Mouse (Mus musculus) midbrain, embryonic 16.5 days (tissue): ENCODE data around the gene Rabep2. TPM values are rescaled to one million over a fixed set of nuclear protein-coding genes. Genes with fewer than 3 reads are reported as not detected.
"Not testable (repeated sequence)": the region's sequence is repeated elsewhere in the genome, so short reads cannot be mapped to it uniquely, and the experiment has no call there.

Experiments
- ATAC-seq: fragments of 200-750 bp; cut with Nextera tagmentation; 2 replicates; pipeline ENCODE4 v1.8.0; 2017; ENCODE audit warnings: moderate TSS enrichment
- H3K27ac ChIP-seq: fragments of 300-500 bp; sonication (generic); 2 replicates; pipeline ENCODE4 v1.5.1; 2014; ENCODE audit warnings: mild to moderate bottlenecking, low read length, mixed read lengths
- H3K27me3 ChIP-seq: fragments of 300-500 bp; sonication (generic); 2 replicates; pipeline ENCODE4 v1.6.1; 2014; ENCODE audit warnings: low read depth, low read length, mixed read lengths; ENCODE audit not compliant: control insufficient read depth, insufficient read depth
- H3K36me3 ChIP-seq: fragments of 300-500 bp; sonication (generic); 2 replicates; pipeline ENCODE4 v1.6.1; 2014; ENCODE audit warnings: mild to moderate bottlenecking, low read length, moderate library complexity, mixed read lengths; ENCODE audit not compliant: control insufficient read depth, insufficient read depth
- H3K4me1 ChIP-seq: fragments of 300-500 bp; sonication (generic); 2 replicates; pipeline ENCODE4 v1.6.1; 2014; ENCODE audit warnings: mild to moderate bottlenecking, low read length, mixed read lengths; ENCODE audit not compliant: control insufficient read depth, insufficient read depth
- H3K4me2 ChIP-seq: fragments of 300-500 bp; sonication (generic); 2 replicates; pipeline ENCODE4 v1.6.1; 2014; ENCODE audit warnings: mild to moderate bottlenecking, low read length, mixed read lengths
- H3K4me3 ChIP-seq: fragments of 300-500 bp; sonication (generic); 2 replicates; pipeline ENCODE4 v1.5.1; 2014; ENCODE audit warnings: low read depth, mild to moderate bottlenecking, low read length, moderate library complexity, mixed read lengths
- H3K9ac ChIP-seq: fragments of 300-500 bp; sonication (generic); 2 replicates; pipeline ENCODE4 v1.6.1; 2014; ENCODE audit warnings: low read depth, low read length, mixed read lengths
- H3K9me3 ChIP-seq: fragments of 300-500 bp; sonication (generic); replicated peaks from 2 replicates; pipeline ENCODE4 v1.6.1; 2014; ENCODE audit warnings: mild to moderate bottlenecking, low read length, mixed read lengths; ENCODE audit not compliant: control insufficient read depth, poor library complexity, severe bottlenecking
- WGBS: fragments of 180-500 bp; shearing (Covaris S2); extraction: QIAGEN DNeasy Blood & Tissue Kit; methylation state at CpG from one replicate; pipeline ENCODE4 v1.1.7; 2014; 5-methylcytosine and 5-hydroxymethylcytosine counted together
- polyA plus RNA-seq: library from polyadenylated mRNA; unstranded; fragments of >200 nt; fragmentation: Nextera tagmentation; extraction: Ambion mirVana; gene quantifications from 2 replicates; pipeline ENCODE4 v1.2.1, GENCODE M21; 2015

Rabep2 gene
- polyA plus RNA-seq, result 22.9 and 23.8 TPM in 2 replicates

DNA sequence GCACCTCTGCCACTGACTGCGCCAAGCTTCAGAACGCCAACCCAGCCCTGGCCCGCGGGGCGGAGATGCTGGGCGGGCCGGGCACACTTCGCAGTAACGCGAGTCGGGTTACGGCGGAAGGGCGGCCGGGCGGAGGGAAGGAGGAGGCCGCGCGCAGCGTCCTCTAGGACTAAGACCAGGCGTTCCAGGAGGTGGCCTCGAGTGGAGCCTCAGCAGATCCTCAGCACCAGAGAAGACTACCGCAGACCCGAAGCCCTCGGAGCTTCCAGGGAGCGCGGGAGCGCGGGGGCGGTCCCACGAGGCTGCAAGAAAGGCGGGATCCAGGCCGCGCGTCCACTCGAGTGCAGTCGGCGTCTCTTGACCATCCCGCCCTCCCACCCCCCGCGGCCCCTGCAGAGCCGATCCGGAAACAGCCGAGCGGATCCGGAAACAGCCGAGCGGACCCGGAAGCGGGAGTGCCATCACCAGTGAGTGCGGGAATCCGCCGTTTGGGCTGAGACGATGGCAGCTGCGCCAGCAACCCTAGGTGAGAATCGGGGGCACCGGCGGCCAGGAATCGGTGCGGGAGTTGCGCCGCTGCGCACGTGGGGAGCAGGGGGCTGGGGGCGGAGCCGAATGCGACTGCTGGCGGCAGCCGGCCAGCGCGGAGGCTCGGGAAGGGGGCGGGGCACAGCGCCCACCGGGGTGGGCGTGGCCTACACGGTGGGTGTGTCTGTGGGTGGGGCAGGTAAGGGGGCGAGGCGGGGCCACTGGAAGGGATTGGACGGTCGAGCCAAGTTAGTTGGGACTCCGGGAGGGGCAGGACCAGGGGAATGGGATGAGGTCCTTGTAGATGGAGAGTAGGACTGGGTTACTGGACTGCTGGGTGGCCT is at the start of gene Rabep2:
Rabep2 (plus strand) TSS at position 129 of the 872 bp plus-strand sequence.
- H3K27ac ChIP-seq, result peak within 1 kb of the TSS; percentile 93
- no peaks in the 10 kb centered on the region for H3K27me3 ChIP-seq
- peaks cover 12% of the 10 kb centered on the region for H3K4me1 ChIP-seq
- peak within 1 kb of the TSS; percentile 72 for H3K4me3 ChIP-seq
- H3K9ac ChIP-seq, result peak within 1 kb of the TSS; percentile 86
- H3K9me3 ChIP-seq, result no peaks in the 10 kb centered on the region
- H3K36me3 ChIP-seq, result no peaks in the 10 kb centered on the region
- peak; percentile 93 for ATAC-seq
- peak within 1 kb of the TSS; percentile 84 for H3K4me2 ChIP-seq
- WGBS, result under 1% methylated on average over 82 of the region's 82 CpGs

DNA sequence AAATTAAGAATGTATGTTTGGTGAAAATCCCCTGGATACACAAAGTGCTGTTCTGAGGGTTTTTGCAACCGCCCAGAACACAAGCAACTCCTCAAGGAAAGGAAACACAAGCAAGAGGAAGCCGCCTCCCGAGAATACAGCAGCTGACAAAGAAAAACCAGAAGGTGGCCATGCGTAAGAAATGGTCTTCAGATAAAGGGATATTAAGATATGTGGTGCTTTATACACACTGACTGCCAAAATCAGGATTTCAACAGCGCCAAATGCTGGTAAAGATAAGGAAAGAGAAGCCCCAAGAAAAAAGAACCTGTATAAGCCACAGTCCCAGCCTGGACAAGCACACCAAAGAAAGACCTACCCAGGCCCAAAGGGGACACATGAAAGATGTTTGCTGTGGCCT is 45.0 kb upstream of the Rabep2 start:
- H3K4me1 ChIP-seq, result 0 out of 2 replicates have a peak, but pooled peaks cover under 1% of the 10 kb centered on the region
- H3K27me3 ChIP-seq, result no peaks in the 10 kb centered on the region
- H3K4me3 ChIP-seq, result no peak overlapping the region
- no peak overlapping the region for H3K4me2 ChIP-seq
- H3K36me3 ChIP-seq, result peaks cover 13% of the 10 kb centered on the region
- no peak overlapping the region for H3K9ac ChIP-seq
- ATAC-seq, result no peak
- H3K9me3 ChIP-seq, result no peaks in the 10 kb centered on the region
- 83% methylated on average over 5 of the region's 5 CpGs for WGBS
- H3K27ac ChIP-seq, result no peak overlapping the region

DNA sequence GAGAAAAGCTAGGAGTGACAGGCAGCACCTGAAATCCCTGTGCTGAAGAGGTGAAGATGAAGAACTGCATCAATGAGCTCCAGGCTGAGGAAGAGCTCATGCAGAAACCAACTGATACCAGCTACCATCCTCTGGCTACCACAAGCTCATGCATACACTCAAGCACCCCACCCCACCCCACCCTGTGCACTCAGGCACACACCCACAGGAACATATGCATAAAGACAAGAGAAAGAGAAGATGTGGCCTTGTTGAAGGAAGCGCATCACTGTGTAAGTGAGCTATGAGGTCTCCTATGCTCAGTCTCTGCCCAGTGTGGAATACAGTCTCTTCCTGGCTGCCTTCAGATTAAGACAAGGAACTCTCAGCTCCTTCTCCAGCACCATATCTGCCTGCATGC is 40.4 kb upstream of the Rabep2 start:
- WGBS, result 94% methylated on average over 1 of the region's 1 CpGs
- no peak for ATAC-seq
- Histone ChIP-seq H3K4me3 (no peak overlapping the region), H3K9me3 (no peaks in the 10 kb centered on the region), H3K9ac (no peak overlapping the region), H3K36me3 (peaks cover 21% of the 10 kb centered on the region), H3K27ac (no peak overlapping the region), H3K4me2 (no peak overlapping the region), H3K27me3 (no peaks in the 10 kb centered on the region), H3K4me1 (no peaks in the 10 kb centered on the region)

DNA sequence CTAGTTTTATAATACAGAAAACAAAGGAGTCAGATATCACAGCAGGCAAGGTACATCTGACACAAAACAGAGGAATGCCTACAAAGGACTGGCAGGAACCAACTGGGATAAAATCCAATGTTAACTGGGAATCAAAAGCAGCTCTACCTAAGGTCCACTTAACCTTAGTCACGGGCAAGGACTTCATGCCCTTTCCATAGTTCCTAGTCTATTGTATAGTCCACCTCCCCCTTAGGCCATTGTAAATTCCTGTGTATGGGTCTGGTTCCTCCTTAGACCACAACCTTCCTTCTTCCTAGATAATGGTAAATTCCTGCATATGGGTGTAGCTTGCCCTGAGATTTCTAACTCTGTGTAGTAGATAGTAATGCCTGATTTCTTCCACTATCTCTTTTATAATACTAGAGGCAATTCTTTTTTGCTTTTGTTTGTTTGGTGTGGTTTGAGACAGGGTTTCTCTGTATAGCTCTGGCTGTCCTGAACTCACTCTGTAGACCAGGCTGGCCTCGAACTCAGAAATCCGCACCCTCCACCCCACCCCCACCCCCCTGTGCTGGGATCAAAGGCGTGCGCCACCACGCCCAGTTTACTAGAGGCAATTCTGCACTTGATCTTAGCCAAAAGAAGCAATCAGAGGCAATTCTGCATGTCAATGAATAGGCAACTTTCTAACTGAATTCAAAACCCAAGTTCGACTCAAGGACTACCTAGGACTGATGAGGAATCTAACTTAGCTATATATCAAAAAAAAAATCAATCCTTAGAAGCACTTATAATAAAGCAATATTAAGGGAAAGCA is 36.3 kb upstream of the Rabep2 start:
- ATAC-seq, H3K4me2 ChIP-seq, H3K4me1 ChIP-seq, H3K36me3 ChIP-seq, H3K9ac ChIP-seq, H3K27me3 ChIP-seq, H3K4me3 ChIP-seq, H3K9me3 ChIP-seq, H3K27ac ChIP-seq: not testable (repeated sequence)
- 92% methylated on average over 7 of the region's 7 CpGs for WGBS

DNA sequence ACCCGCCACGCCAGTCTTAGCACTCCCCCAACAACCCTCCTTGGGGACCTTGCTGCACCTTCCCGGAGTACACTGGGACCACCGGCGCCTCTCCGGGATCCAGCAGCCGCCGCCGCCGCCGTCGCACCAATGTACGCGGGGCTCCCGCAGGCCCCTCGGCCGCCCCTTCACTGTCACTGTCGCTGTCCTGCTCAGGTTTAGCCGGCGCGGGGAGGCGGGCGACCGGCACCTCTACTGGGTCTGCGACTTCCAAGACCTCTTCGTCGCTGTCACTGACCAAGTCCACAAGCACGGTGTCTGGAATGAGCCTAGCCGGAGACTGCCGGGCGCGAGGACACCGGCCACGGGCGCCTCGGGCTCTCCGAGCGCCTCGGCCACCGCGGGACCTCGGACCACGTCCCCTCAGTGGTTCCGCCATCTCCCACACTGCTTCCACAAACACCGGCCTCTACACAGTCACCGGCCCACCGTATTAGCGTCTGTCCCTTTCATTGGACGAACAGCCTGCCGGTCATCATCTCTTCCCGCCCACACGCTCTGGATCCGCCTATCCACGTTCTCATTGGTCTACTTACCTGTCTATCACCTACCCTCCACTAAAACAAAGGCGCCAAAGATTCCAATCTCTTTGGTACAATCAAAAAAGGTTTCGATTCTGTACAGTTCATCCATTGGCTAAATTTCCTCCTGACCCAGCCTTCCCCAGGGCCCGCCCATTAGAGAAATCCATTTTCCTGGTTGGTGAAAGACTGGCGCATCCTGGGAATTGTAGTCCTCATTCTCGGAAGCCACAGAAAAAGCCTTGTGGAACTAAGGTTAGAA is 32.0 kb upstream of the Rabep2 start, which contains the start of gene Nfatc2ip:
Nfatc2ip (minus strand) TSS at position 440 of the 822 bp plus-strand sequence.
- Histone ChIP-seq H3K4me2 (peak within 1 kb of the TSS; percentile 70), H3K36me3 (no peaks in the 10 kb centered on the region), H3K27me3 (no peaks in the 10 kb centered on the region), H3K9me3 (no peaks in the 10 kb centered on the region), H3K4me1 (peaks cover 6% of the 10 kb centered on the region), H3K9ac (peak within 1 kb of the TSS; percentile 82), H3K4me3 (peak within 1 kb of the TSS; percentile 81), H3K27ac (peak within 1 kb of the TSS; percentile 58; the same call in 1 of the 2 replicates)
- ATAC-seq, result peak; percentile 100
- under 1% methylated on average over 59 of the region's 59 CpGs for WGBS

DNA sequence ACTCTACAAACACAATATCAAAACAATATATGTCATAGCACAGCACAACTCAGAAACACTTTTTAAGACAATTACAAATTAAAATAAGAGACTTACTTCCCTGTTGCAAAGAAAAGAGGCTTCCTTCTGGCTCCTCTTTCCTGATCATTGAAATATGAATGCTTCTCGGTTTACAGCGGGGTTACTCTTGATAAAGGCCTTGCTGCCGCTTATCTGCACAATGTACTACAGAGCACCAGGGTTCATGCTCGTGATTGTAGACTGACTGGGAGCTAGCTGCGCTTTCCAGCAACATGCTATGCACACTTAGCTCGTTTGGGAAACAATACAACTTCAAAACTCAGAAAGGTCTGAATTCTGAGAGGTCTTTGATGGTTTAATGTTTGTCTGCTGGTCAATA is 31.3 kb upstream of the Rabep2 start:
- Histone ChIP-seq H3K27me3 (no peaks in the 10 kb centered on the region), H3K27ac (no peak overlapping the region), H3K9me3 (no peaks in the 10 kb centered on the region), H3K4me1 (peaks cover 6% of the 10 kb centered on the region), H3K9ac (no peak overlapping the region), H3K4me3 (0 out of 2 replicates have a peak overlapping the region, but pooled peaks have one; percentile 8), H3K36me3 (no peaks in the 10 kb centered on the region), H3K4me2 (peak overlapping the region; percentile 41)
- no peak for ATAC-seq
- 56% methylated on average over 6 of the region's 6 CpGs for WGBS

DNA sequence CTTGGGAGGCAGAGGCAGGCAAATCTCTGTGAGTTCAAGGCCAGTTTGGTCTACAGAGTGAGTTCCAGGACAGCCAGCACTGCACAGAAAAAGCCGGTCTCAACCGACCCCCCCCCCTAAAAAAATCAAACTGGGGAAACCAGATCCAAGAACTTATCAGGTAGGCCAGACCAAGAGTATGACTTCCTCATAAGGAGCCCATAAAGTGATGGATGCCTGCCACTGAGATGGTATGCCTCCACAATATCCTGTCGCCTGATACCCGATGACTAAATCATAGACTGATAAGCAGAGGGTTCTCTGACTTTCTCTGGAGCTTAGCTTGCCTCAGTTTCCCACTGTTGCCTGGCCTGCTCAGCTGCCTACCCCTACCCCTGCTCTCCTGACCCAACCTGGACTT is 30.7 kb upstream of the Rabep2 start:
- no peaks in the 10 kb centered on the region for H3K36me3 ChIP-seq
- H3K4me1 ChIP-seq, result peaks cover 6% of the 10 kb centered on the region
- H3K9me3 ChIP-seq, result no peaks in the 10 kb centered on the region
- no peak overlapping the region for H3K27ac ChIP-seq
- WGBS, result 97% methylated on average over 4 of the region's 4 CpGs
- no peak overlapping the region for H3K4me2 ChIP-seq
- no peak overlapping the region for H3K4me3 ChIP-seq
- H3K9ac ChIP-seq, result no peak overlapping the region
- H3K27me3 ChIP-seq, result no peaks in the 10 kb centered on the region
- ATAC-seq, result no peak

DNA sequence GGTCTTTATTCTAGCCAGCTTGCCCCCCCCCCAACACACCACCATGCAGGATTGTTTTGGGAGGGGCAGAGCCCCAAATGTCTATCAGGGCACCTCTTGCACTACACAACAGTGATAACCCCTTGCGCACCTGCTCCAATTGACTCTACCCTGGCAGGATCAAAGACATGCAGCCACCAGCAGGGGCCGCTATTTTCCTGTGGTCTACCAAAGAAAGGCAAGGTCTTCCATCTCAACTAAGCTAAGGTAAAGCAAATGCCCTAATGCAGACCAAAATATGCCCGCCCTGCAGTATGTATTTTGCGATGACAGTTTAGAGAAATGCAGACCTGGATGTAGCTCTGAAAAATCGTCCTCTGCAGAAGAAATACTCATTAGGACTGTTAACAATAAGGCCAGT is 29.0 kb upstream of the Rabep2 start:
- Histone ChIP-seq H3K27me3 (no peaks in the 10 kb centered on the region), H3K9ac (no peak overlapping the region), H3K4me1 (peaks cover 6% of the 10 kb centered on the region), H3K9me3 (no peaks in the 10 kb centered on the region), H3K4me2 (no peak overlapping the region), H3K36me3 (no peaks in the 10 kb centered on the region), H3K4me3 (no peak overlapping the region), H3K27ac (no peak overlapping the region)
- 11% methylated on average over 5 of the region's 5 CpGs for WGBS
- ATAC-seq, result no peak
